Mouse (Mus musculus) bone marrow, adult 2 months (tissue): Measurements from ENCODE around the gene Kcnh2.

ENCODE experiments used
- CTCF ChIP-seq: fragments of 200-500 bp; IDR thresholded peaks from 2 replicates; pipeline ENCODE4 v1.5.1; 2011; ENCODE audit warnings: low read length, control low read depth; ENCODE audit not compliant: control insufficient read depth, insufficient read depth
- POLR2A ChIP-seq: fragments of 200-500 bp; IDR thresholded peaks from 2 replicates; pipeline ENCODE4 v1.6.1; 2011; ENCODE audit warnings: low read depth, mild to moderate bottlenecking, control low read depth, low read length, borderline replicate concordance; ENCODE audit not compliant: control insufficient read depth

GRCm38 (mm10) chr5:24291954-24292353 is 59.5 kb downstream of the Kcnh2 start:
- no peak for TF ChIP-seq POLR2A
- TF ChIP-seq CTCF = no peak
